Mouse (Mus musculus): ENCODE measurements around the gene Gm49361.

The Gm49361 gene

GRCm38 (mm10) chr14:57621699-57622098 lies 124.2 kb downstream of the Gm49361 start:
- no peak for DNase-seq (ENCODE audit: low read depth, low spot score)

GRCm38 (mm10) chr14:57620598-57621236 lies 125.2 kb downstream of the Gm49361 start:
- no peak for DNase-seq (ENCODE audit: low read depth, low spot score)

- DNase-seq (ENCODE audit: low read depth, low spot score): peak; percentile 89
Observed at GRCm38 (mm10) chr14:57619487-57619886, 126.4 kb downstream of the Gm49361 start.

- DNase-seq (ENCODE audit: low read depth, low spot score): no peak
Observed at GRCm38 (mm10) chr14:57617675-57618074, 128.2 kb downstream of the Gm49361 start.

GRCm38 (mm10) chr14:57616339-57616965 lies 129.5 kb downstream of the Gm49361 start:
- DNase-seq (ENCODE audit: low read depth, low spot score): no peak

GRCm38 (mm10) chr14:57615828-57616227 lies 130.1 kb downstream of the Gm49361 start:
- no peak for DNase-seq (ENCODE audit: low read depth, low spot score)

- no peak for DNase-seq (ENCODE audit: low read depth, low spot score)
Observed at GRCm38 (mm10) chr14:57611034-57611433, 134.9 kb downstream of the Gm49361 start.

GRCm38 (mm10) chr14:57609816-57610329 lies 136.0 kb downstream of the Gm49361 start:
- no peak for DNase-seq (ENCODE audit: low read depth, low spot score)

GRCm38 (mm10) chr14:57607500-57607899 lies 138.4 kb downstream of the Gm49361 start:
- no peak for DNase-seq (ENCODE audit: low read depth, low spot score)

- DNase-seq (ENCODE audit: low read depth, low spot score): no peak
Observed at GRCm38 (mm10) chr14:57606663-57607365, 139.1 kb downstream of the Gm49361 start.

GRCm38 (mm10) chr14:57593279-57593678 lies 152.6 kb downstream of the Gm49361 start:
- DNase-seq (ENCODE audit: low read depth, low spot score): no peak

Data from R1 (cell line).